Mouse (Mus musculus): Measurements from ENCODE around the gene Tmprss6.

GRCm38 (mm10) chr15:78483311-78483710 lies 14.9 kb upstream of the Tmprss6 start:
- TF ChIP-seq POLR2AphosphoS5 (IDR thresholded peaks at IDR 0.05; ENCODE audit: insufficient replicate concordance, low read depth, low read length) (no peak), CTCF (IDR thresholded peaks at IDR 0.05; ENCODE audit: low read depth, low read length) (no peak), GATA1 (IDR thresholded peaks at IDR 0.05; ENCODE audit: borderline replicate concordance, low read length) (no peak)

Measured in G1E (cell line).